Mouse (Mus musculus) forebrain, embryonic 11.5 days (tissue): ENCODE measurements around the gene Alk. TPM values are rescaled to one million over a fixed set of nuclear protein-coding genes. Genes with fewer than 3 reads are reported as not detected.

Experiments
- ATAC-seq: fragments of 200-750 bp; cut with Nextera tagmentation; replicated peaks from 2 replicates; pipeline ENCODE4 v1.8.0; 2017; ENCODE audit warnings: moderate TSS enrichment; ENCODE audit not compliant: low FRiP score
- DNase-seq: peaks from one replicate; pipeline ENCODE4 v3.0.0-alpha.2; 2017; ENCODE audit warnings: low spot score
- H3K27ac ChIP-seq: fragments of 300-500 bp; sonication (generic); 2 replicates; pipeline ENCODE4 v1.5.1; 2014; ENCODE audit warnings: low read depth, low read length
- H3K27me3 ChIP-seq: fragments of 300-500 bp; sonication (generic); 2 replicates; pipeline ENCODE4 v1.6.1; 2014; ENCODE audit warnings: mild to moderate bottlenecking, low read length, mixed read lengths; ENCODE audit not compliant: control insufficient read depth, insufficient read depth
- H3K36me3 ChIP-seq: fragments of 300-500 bp; sonication (generic); 2 replicates; pipeline ENCODE4 v1.6.1; 2014; ENCODE audit warnings: mild to moderate bottlenecking, low read length, moderate library complexity, mixed read lengths; ENCODE audit not compliant: control insufficient read depth, insufficient read depth
- H3K4me1 ChIP-seq: fragments of 300-500 bp; sonication (generic); replicated peaks from 2 replicates; pipeline ENCODE4 v1.6.1; 2014; ENCODE audit warnings: low read length, mixed read lengths; ENCODE audit not compliant: control insufficient read depth, insufficient read depth
- H3K4me2 ChIP-seq: fragments of 300-500 bp; sonication (generic); 2 replicates; pipeline ENCODE4 v1.6.1; 2014; ENCODE audit warnings: low read depth, mild to moderate bottlenecking, low read length, moderate library complexity, mixed read lengths; ENCODE audit not compliant: severe bottlenecking
- H3K4me3 ChIP-seq: fragments of 300-500 bp; sonication (generic); 2 replicates; pipeline ENCODE4 v1.5.1; 2014; ENCODE audit warnings: low read depth, low read length
- H3K9ac ChIP-seq: fragments of 300-500 bp; sonication (generic); 2 replicates; pipeline ENCODE4 v1.6.1; 2014; ENCODE audit warnings: low read length
- H3K9me3 ChIP-seq: fragments of 300-500 bp; sonication (generic); 2 replicates; pipeline ENCODE4 v1.6.1; 2016; ENCODE audit warnings: low read length, mixed read lengths; ENCODE audit not compliant: control insufficient read depth
- WGBS: fragments of 180-500 bp; shearing (Covaris S2); extraction: QIAGEN DNeasy Blood & Tissue Kit; methylation state at CpG from one replicate; pipeline ENCODE4 v1.1.7; 2014; 5-methylcytosine and 5-hydroxymethylcytosine counted together
- polyA plus RNA-seq: library from polyadenylated mRNA; unstranded; fragments of >200 nt; fragmentation: Nextera tagmentation; extraction: Ambion mirVana; gene quantifications from 2 replicates; pipeline ENCODE4 v1.2.1, GENCODE M21; 2014

Alk gene
- polyA plus RNA-seq, 1 experiment from 2014 or later, result 0.15 TPM

DNA sequence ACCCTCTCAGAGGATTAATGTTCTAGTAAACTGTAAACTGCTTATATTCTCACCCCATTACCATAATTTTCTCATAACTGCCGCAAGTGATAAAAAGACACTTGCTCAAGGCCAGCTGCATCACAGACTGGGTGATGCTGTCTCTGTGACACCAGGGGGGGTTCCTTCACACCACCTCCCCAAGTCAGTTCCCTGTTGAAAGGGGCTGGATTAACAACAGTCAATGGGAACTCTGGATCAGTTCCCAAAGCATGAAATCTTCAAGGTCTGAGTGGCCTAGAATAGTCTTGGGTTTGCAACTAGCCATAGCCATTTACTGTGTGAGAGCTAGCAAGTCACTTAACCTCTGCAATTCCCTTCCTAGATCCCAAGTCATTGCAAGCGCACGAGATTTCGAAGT lies 492.9 kb downstream of the Alk start:
- no peaks in the 10 kb centered on the region for H3K36me3 ChIP-seq
- no peaks in the 10 kb centered on the region for H3K27me3 ChIP-seq
- whole genome bisulfite sequencing, result 95% methylated on average over 4 of the region's 4 CpGs
- no peaks in the 10 kb centered on the region; the same call in 1 of the 2 replicates for H3K4me1 ChIP-seq
- DNase-seq (no peak), ATAC-seq (no peak)
- no peak overlapping the region for H3K4me3 ChIP-seq
- no peaks in the 10 kb centered on the region for H3K9me3 ChIP-seq
- H3K27ac ChIP-seq, result no peak overlapping the region
- H3K9ac ChIP-seq, result no peak overlapping the region
- H3K4me2 ChIP-seq, result no peak overlapping the region

DNA sequence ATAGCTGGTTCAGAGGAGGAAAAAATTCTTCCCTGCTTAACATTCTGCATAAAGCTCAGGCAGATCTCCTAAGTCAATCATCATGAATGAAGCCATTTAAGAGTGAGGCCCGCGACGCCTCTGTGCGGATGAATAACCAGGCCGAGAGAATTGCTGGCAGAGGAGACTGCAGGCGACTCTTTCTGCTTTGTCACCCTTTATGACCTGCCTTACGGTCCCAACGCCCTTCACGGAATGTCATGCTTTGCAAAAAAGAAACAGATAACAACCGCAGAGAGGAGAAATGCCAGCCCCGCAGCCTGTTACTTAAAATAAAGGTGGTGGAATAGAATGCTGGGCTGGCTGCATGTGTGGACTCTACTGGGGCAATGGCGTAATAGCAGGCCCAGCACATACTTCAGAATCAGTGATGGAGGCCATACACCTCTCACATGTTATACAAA lies 517.1 kb downstream of the Alk start:
- Histone ChIP-seq H3K36me3 (no peaks in the 10 kb centered on the region), H3K9me3 (no peaks in the 10 kb centered on the region), H3K9ac (no peak overlapping the region), H3K4me1 (no peaks in the 10 kb centered on the region), H3K27me3 (no peaks in the 10 kb centered on the region), H3K4me2 (no peak overlapping the region), H3K4me3 (no peak overlapping the region), H3K27ac (no peak overlapping the region)
- ATAC-seq, result no peak
- WGBS, result 69% methylated on average over 12 of the region's 12 CpGs
- DNase-seq, result no peak

DNA sequence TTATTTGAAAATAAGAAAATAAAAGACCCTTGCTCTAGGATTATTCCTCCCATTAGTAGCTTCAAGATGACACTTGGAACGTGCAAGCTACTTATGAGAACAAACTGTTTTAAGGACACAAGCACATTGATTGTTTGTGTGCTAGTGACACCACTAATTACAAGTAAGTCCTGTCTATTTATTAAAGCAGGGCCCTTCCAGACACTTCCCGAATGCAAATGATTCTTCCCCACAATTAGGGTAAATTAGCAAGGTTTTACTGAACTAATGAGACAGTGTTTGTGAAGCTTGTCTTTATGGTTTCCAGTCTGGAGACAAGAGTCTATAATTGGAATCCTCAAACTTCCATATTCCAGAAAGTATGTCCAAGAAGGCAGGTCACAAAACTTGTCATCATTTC lies 523.0 kb downstream of the Alk start:
- DNase-seq (no peak), ATAC-seq (no peak)
- Histone ChIP-seq H3K4me1 (no peaks in the 10 kb centered on the region; the same call in 1 of the 2 replicates), H3K4me3 (no peak overlapping the region), H3K27ac (no peak overlapping the region), H3K9ac (no peak overlapping the region), H3K36me3 (no peaks in the 10 kb centered on the region), H3K4me2 (no peak overlapping the region), H3K27me3 (no peaks in the 10 kb centered on the region), H3K9me3 (no peaks in the 10 kb centered on the region)
- 48% methylated on average over 2 of the region's 2 CpGs for WGBS

DNA sequence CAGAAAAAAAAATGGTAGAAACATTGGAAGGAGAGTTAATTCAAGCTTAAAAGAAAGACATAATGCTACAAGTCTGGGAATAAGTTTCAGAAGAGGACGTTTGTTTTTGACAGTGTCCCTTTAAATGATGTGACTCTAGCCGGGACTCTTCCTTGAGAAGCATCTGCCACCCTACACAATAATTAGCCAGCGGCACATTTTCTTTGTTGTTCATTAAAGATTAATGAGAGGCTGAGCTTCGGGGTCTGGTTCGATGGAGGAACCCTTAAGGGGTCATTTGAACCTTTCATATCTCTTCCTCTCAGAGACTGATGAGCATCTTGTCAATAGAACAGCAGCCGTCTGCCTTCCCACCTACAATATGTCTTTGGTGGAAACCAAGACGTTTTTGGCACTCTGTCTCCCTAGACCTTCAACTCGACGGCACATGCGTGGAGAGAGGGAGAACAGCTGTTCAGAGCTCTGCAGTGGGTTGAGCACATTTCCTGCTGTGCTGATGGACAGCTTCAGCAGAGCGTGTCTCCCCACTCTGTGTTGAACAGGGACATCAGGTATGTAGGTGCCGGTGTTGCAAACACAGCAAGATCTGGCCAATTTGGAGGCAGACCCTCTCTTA lies 528.0 kb downstream of the Alk start:
- no peaks in the 10 kb centered on the region for H3K36me3 ChIP-seq
- ATAC-seq (0 out of 2 replicates have a peak, but pooled peaks have one; percentile 39), DNase-seq (no peak)
- H3K27ac ChIP-seq, result no peak overlapping the region
- H3K9ac ChIP-seq, result no peak overlapping the region
- no peaks in the 10 kb centered on the region; the same call in 1 of the 2 replicates for H3K4me1 ChIP-seq
- H3K9me3 ChIP-seq, result no peaks in the 10 kb centered on the region
- no peaks in the 10 kb centered on the region for H3K27me3 ChIP-seq
- H3K4me2 ChIP-seq, result no peak overlapping the region
- WGBS, result 52% methylated on average over 12 of the region's 12 CpGs
- H3K4me3 ChIP-seq, result no peak overlapping the region

DNA sequence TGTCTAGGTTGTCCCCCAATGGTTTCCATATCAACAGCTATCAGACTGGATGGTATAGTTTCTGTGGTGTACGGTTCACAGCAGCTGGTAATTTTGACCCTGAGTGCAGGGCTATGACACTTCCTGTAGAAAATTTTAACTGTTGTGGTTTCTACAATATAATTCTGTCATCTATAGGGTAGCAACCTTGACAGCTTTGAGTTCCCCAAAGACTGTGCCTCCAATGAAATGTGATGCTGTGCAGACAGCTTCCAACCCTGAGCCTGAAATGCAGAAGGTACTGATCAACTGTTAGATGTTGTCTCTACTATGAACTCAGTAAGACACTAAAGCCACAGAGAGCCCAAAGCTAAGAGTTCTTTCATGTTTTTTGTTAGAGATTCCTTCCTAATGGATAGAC lies 532.6 kb downstream of the Alk start:
- DNase-seq (no peak), ATAC-seq (no peak)
- no peak overlapping the region for H3K4me3 ChIP-seq
- H3K9ac ChIP-seq, result no peak overlapping the region
- no peaks in the 10 kb centered on the region; the same call in 1 of the 2 replicates for H3K4me1 ChIP-seq
- H3K36me3 ChIP-seq, result no peaks in the 10 kb centered on the region
- H3K9me3 ChIP-seq, result no peaks in the 10 kb centered on the region
- no peaks in the 10 kb centered on the region for H3K27me3 ChIP-seq
- H3K4me2 ChIP-seq, result no peak overlapping the region
- WGBS, result 100% methylated on average over 1 of the region's 1 CpGs
- no peak overlapping the region for H3K27ac ChIP-seq

DNA sequence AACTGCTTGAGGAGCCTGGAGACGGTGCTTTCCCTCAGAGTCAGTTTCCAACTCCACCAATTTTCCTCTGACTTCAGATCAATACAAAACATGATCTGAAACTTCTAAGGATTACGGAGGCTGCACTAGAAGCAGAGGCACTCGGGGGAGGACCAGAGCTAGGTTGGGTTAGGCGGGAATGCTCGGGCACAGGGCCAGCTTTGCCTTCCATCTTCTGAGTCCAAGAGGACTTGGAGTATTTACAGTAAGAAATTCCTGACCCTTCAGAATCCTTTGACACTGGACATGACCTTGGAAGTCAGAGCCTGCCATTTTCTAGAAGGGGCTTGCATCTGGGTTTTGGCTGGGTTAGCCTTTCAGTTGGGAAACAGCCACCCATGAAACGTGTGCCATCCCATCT lies 536.3 kb downstream of the Alk start:
- H3K27ac ChIP-seq, result no peak overlapping the region
- H3K9ac ChIP-seq, result no peak overlapping the region

DNA sequence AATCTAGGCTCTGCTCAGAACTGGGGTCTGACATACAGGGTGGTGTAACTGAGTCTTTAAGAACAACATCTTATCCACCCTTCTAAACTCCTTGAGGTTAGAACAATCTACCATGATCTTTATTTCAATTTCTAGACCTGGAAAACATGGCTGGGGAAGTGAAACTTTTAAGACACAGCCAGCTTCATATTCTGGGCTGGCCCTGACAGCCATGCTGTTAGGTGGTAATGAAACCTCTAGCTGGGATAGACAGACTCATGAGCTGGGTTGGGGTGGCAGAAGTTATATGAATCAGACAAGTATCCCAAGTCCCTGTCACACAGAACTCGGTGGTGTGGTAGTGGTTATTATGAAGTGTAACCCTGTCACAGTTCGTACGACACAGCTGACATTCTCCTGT lies 541.4 kb downstream of the Alk start:
- H3K27me3 ChIP-seq, result no peaks in the 10 kb centered on the region
- H3K4me3 ChIP-seq, result no peak overlapping the region
- no peak overlapping the region for H3K4me2 ChIP-seq
- ATAC-seq (no peak), DNase-seq (no peak)
- H3K9me3 ChIP-seq, result no peaks in the 10 kb centered on the region
- H3K36me3 ChIP-seq, result no peaks in the 10 kb centered on the region
- WGBS, result 83% methylated on average over 3 of the region's 3 CpGs
- no peaks in the 10 kb centered on the region for H3K4me1 ChIP-seq
- no peak overlapping the region for H3K27ac ChIP-seq
- no peak overlapping the region for H3K9ac ChIP-seq

More for the DNA sequence above, 536.3 kb downstream of the Alk start:
- WGBS, result 91% methylated on average over 6 of the region's 6 CpGs
- Histone ChIP-seq H3K36me3 (no peaks in the 10 kb centered on the region), H3K4me1 (no peaks in the 10 kb centered on the region), H3K4me3 (no peak overlapping the region), H3K9me3 (no peaks in the 10 kb centered on the region), H3K27me3 (no peaks in the 10 kb centered on the region), H3K4me2 (no peak overlapping the region)
- ATAC-seq (no peak), DNase-seq (no peak)

DNA sequence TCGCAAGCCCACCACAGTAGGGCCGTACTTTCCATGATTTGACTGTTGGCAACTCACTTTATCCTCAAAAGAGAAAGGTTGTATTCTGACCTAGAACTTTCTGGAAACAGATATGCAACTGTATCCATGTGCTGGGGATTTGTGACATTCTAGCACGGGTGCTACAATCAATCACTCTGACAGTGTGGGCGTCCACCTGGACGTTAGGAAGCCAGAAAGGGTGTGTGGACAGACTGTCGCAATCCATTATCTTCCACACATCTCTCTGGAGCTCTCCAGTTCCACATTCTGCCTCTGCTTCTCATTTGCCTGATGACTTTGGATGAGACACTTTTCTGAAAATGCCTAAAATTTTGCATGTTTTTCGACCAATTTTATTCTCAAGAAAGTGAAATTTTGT lies 545.1 kb downstream of the Alk start:
- H3K9me3 ChIP-seq, result no peaks in the 10 kb centered on the region
- 85% methylated on average over 7 of the region's 7 CpGs for WGBS
- H3K4me1 ChIP-seq, result no peaks in the 10 kb centered on the region
- no peaks in the 10 kb centered on the region for H3K36me3 ChIP-seq
- H3K27ac ChIP-seq, result no peak overlapping the region
- no peak overlapping the region for H3K4me3 ChIP-seq
- no peaks in the 10 kb centered on the region for H3K27me3 ChIP-seq
- no peak overlapping the region for H3K4me2 ChIP-seq
- ATAC-seq (no peak), DNase-seq (no peak)
- H3K9ac ChIP-seq, result no peak overlapping the region

DNA sequence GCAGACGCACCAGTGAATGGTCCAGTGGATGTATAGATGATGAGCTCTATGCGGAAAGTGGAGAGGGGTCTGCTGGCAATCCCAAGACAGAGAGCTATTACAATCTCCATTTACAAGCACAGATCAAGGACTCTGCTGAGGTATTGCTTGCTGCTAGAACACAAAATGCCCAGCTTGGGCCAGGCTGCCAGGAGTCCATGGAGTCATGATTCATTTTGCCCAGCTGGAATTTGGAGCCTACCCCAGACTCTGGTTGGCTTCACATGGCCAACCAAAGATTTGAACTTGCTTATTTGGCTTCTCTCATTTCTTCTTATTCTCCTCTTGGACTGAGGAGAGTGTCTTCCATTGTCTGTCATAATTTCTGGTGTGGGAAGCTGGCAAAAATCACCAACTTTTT lies 558.8 kb downstream of the Alk start:
- Histone ChIP-seq H3K27me3 (no peaks in the 10 kb centered on the region), H3K36me3 (no peaks in the 10 kb centered on the region), H3K4me3 (no peak overlapping the region), H3K4me1 (peaks cover 7% of the 10 kb centered on the region; the same call in 1 of the 2 replicates), H3K9ac (no peak overlapping the region), H3K4me2 (no peak overlapping the region), H3K9me3 (no peaks in the 10 kb centered on the region), H3K27ac (no peak overlapping the region)
- DNase-seq (peak; percentile 21), ATAC-seq (no peak)
- WGBS, result 97% methylated on average over 2 of the region's 2 CpGs
